Mouse (Mus musculus): Measurements from ENCODE around the gene Slc43a2.
"Not testable (repeated sequence)": the region's sequence is repeated elsewhere in the genome, so short reads cannot be mapped to it uniquely, and the experiment has no call there.

Gene Slc43a2

DNA sequence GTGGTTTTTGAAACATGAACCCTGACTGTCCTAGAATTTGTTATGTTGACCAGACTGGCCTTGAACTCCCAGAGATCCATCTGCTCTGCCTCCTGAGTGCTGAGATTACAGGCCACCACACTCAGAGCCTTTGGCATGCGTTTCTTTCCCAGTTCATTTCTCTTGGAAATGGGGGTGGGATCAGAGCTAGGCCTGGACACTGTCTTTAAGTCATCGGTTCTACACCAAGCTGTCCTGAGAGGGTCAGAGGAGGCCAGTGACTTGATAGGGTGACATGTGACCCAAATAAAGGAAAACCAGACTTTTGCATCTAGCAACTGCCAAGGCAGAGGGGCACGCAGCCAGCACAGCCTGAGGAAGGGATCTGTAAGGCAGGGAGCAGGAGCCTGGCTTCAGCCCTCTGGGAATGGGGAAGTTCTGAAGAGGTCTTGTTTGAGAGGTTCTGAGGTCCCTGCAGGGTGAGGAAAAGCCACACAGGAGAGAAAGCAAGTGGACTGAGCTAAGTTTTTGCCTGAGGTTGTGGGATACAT is 65.3 kb downstream of the Slc43a2 start:
- peak in 1 of 2 experiments; percentile 78 for DNase-seq (ENCODE audit: inconsistent age in 2 of 2, low spot score in 1 of 2)

DNA sequence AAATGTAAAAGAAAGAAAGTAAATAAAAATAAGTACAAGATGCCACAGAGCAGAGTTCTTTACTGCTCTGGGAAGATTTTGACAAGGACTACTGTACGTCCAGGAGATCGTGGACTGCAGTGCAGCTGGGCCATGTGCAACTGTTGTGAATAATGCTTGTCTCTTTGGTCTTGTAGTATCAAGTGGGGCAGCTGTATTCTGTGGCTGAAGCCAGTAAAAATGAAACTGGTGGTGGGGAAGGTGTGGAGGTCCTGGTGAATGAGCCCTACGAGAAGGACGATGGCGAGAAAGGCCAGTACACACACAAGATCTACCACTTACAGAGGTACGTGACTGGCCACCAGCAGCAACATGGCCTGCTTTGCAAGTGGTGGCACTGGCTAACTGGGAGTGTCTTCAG is 66.5 kb downstream of the Slc43a2 start:
- no peak for DNase-seq (ENCODE audit: inconsistent age in 2 of 2, low spot score in 1 of 2)

- not testable (repeated sequence) for DNase-seq (ENCODE audit: inconsistent age in 2 of 2, low spot score in 1 of 2)
Observed at GRCm38 (mm10) chr11:75599802-75600201, 68.3 kb downstream of the Slc43a2 start.

- no peak for DNase-seq (ENCODE audit: inconsistent age in 2 of 2, low spot score in 1 of 2)
Observed at GRCm38 (mm10) chr11:75604826-75605225, 73.3 kb downstream of the Slc43a2 start.

DNA sequence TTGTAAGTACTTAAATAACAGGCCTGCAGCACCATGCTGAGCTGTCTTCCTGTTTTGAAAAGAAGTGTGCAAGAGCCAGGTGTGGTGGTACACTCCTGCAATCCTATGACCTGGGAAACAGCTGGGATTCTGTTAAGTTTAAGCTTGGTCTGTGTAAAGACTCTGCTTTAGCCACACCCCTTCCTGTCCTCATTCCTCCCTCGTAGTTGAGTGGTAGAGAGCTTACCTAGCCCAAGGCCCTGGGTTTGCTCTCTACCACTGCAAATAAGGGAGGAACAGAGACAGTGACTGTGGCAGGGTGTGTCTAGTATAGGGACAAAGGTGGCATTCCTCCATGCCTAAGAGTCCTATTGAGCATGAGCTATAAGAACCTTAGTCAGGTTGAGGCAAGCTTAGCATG is 73.8 kb downstream of the Slc43a2 start:
- DNase-seq (ENCODE audit: inconsistent age in 2 of 2, low spot score in 1 of 2), result no peak

DNA sequence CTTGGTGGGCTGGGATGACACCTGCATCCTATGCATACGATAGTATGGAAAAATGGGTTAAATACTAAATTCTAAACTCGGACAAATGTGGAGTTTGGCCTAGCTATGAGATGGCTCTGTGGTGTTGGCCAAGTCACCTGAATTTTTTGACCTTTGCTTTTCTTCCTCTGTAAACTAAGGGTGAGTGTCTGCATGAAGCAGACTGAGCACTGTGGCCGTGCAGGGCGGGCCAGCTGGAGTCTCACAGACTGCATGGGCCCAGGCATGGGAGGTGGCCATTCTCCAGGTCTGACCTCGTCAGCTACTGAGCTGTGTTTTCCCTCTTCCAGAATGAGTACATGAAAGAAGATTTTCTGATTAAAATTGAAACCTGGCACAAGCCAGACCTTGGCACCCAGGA is 77.3 kb downstream of the Slc43a2 start:
- DNase-seq (ENCODE audit: inconsistent age in 2 of 2, low spot score in 1 of 2), result no peak

DNA sequence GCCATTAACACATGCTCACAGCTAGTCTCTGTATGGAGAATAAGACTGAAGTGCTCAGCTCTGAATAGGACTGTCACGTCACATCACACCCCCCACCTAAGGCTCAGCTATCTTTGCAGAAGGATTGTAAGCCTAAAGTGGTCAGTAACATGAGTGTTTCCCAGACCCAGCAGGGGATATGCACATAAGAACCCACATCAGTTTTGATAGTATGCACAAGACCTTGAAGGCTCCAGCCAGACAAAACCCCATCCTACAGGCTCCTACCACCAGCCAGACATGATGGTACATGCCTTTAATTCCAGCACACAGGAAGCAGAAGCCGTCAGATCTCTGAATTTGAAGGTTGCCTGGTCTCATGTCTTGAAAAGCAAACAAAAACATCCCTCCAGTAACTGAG is 78.5 kb downstream of the Slc43a2 start:
- no peak for DNase-seq (ENCODE audit: inconsistent age in 2 of 2, low spot score in 1 of 2)

- no peak for DNase-seq (ENCODE audit: inconsistent age in 2 of 2, low spot score in 1 of 2)
Observed at GRCm38 (mm10) chr11:75614769-75615168, 83.3 kb downstream of the Slc43a2 start.

DNA sequence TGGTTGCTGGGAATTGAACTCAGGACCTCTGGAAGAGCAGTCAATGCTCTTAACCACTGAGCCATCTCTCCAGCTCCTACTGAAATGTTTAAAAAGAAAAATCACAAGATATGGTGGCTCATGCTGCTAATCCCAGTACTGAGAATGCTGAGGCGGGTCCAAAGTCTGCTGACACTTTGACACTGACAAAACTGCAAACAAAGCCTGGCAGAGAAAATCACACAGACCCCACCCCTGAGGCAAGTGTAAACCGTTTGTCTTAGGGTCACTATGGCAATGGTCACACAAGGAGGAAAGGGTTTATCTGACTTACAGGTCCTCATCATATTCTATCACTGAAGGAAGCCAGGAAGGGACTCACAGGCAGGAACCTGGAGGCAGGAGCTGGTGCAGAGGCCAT is 84.1 kb downstream of the Slc43a2 start:
- no peak for DNase-seq (ENCODE audit: inconsistent age in 2 of 2, low spot score in 1 of 2)

- peak in 1 of 2 experiments; percentile 64 for DNase-seq (ENCODE audit: inconsistent age in 2 of 2, low spot score in 1 of 2)
Observed at GRCm38 (mm10) chr11:75619133-75619532, 87.6 kb downstream of the Slc43a2 start.

DNA sequence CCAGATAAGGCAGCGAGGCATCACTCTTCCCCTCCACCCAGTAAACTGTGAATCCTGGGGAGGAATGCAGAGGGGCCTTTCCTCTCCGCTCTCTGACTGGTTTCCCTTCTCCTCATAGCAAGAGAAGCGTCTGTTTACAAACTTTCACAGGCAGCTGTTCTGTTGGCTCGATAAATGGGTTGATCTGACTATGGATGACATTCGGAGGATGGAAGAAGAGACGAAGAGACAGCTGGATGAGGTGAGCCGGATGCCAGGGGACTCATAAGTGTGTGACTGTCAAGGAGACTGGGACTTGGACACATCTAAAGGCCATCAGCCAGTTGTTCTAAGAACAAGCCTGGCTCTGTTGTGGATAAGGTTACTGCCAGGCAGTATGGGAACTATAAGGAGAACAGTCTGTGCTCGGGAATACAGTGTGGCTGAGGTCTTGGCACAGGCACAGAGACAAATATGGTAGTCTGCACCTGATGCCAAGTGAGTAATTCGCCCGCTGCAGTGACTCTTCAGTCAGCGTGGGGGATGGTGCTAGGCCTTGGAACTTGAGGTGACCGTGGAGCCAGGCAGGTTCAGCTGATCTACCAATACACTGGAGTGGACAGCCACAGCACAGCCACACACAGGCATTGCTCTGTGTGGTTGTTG is 88.8 kb downstream of the Slc43a2 start:
- peak; percentile 91 to 94 for DNase-seq (ENCODE audit: inconsistent age in 2 of 2, low spot score in 1 of 2)

- DNase-seq (ENCODE audit: inconsistent age in 2 of 2, low spot score in 1 of 2), result peak in 1 of 2 experiments; percentile 62
Observed at GRCm38 (mm10) chr11:75621426-75621825, 89.9 kb downstream of the Slc43a2 start.

DNA sequence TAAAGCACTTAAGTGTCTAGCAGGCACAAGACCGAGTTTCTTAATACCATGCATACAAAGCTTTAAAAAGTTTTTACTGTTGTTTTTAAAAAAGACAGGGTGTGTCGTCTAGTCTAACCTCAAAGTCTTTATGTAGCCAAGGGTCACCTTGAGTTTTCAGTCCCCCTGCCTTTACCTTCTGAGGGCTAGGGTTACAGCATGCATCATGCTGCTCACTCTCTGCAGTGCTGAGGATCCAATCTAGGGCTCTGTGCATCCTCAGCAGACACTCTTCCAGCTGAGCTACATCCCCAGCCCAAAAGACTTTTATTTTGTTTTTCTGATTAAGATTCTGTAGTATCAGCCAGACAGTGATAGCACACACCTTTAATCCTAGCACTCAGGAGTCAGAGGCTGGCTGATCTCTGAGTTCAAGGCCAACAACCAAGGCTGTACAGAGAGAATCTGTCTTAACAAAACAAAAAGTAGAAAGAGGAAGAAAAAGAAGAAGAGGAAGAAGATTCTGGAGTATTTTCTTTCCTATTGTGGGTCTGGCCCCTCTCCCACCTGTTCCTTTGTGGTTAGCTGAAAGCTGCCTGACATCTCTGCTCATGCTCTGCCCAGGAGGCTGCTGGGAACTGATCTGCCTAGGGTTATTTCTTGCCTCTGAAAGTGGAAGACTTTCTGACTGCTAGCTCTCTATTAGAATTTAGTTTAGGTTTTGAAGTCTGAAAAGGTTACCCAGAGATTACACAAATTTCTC is 91.3 kb downstream of the Slc43a2 start:
- peak in 1 of 2 experiments; percentile 56 for DNase-seq (ENCODE audit: inconsistent age in 2 of 2, low spot score in 1 of 2)

DNA sequence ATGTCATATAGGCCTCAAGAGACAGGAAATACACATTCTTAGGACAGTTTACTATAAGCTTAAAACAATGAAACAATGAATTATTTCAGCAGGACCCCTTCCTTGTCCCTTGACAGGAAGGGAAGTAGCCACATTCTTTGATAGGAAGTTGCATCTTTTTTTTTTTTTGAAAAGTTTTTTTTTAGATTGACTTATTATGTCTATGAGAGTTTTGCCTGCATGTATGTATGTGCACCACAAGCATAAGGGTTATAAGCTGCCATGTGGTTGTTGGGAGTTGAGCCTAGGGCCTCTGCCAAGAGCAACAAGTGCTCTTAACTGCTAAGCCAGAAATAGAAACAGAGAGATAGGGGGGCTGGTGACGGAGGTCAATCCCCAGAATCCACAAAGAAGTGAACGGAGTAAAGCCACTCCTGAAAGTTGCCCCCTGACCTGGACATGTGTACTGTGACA is 92.6 kb downstream of the Slc43a2 start:
- DNase-seq (ENCODE audit: inconsistent age in 2 of 2, low spot score in 1 of 2), result peak in 1 of 2 experiments; percentile 68

DNA sequence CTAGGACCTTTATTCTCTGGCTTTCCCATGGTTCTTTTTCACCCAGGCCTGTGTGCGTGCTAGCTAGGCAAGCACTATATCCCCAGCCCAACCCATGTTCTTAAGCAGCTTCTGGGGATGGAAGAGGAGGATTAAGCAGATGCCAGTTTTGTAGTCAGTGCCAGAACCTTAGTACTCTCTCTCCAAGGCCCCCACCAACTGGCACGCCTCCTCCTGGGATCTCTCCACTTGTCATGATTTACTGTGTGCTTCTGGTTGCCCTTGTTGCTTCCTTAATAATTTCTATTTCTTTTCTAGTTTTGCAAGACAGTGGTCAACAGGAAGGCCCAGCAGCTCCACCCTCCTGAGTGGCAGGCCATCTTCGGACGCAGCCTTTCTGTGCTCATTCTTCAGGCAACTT is 94.3 kb downstream of the Slc43a2 start:
- peak; percentile 67 to 84 for DNase-seq (ENCODE audit: inconsistent age in 2 of 2, low spot score in 1 of 2)
